Mouse (Mus musculus): ENCODE measurements around the gene Cfap221. TPM values are rescaled to one million over a fixed set of nuclear protein-coding genes. Genes with fewer than 3 reads are reported as not detected.

Gene Cfap221
- polyA plus RNA-seq, 1 experiment: not detected

DNA sequence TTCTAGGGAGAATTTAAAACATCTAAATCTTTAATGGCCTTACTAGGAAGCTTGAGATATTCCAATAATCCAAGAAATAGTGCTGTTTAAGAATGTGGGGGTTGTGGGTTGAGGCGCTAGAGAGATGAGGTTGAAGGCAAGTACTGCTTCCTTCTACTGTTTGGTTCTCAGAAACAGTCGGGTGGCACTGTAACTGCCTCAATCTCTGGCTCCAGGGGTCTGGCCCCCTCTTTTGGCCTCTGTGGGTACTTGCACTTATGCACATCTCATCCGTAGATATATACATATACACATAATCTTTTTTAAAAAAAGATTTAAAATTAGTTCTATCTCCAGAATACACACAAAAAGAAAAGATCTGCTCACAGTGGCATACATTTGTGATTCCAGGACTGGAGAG lies 21.9 kb upstream of the Cfap221 start:
- TF ChIP-seq CTCF (IDR thresholded peaks at IDR 0.05; ENCODE audit: control insufficient read depth, insufficient read depth, low read length) (no peak), POLR2A (IDR thresholded peaks at IDR 0.05; ENCODE audit: borderline replicate concordance, control insufficient read depth, low read depth, low read length) (no peak)
- WGBS: 61% methylated on average over 3 of the region's 3 CpGs
- Histone ChIP-seq H3K4me1 (ENCODE audit: control insufficient read depth, insufficient read depth, low read length) (no peaks in the 10 kb centered on the region; the same call in 1 of the 2 replicates), H3K27ac (ENCODE audit: control insufficient read depth, insufficient read depth, low read depth, low read length, poor library complexity) (no peak overlapping the region), H3K4me3 (replicated peaks; ENCODE audit: control insufficient read depth, low read depth, low read length) (no peak overlapping the region)

DNA sequence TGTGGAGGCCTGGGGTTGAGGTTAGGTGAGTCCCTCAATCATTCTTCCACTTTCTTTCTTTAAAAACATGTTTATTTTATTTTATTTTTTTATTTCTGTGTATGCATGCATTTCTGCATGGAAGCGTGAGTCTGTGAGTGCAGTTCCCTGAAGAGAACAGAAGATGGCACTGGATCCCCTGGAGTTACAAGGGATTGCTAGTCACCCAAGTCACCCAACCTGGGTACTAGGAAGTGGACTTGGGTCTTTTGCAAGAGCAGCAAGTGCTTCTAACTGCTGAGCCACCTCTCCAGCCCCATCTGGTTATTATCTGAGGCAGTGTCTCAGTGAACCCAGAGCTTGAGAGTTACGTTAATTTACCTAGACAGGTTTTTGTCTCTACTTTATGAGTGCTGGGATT lies 19.2 kb upstream of the Cfap221 start:
- TF ChIP-seq CTCF (IDR thresholded peaks at IDR 0.05; ENCODE audit: control insufficient read depth, insufficient read depth, low read length) (no peak), POLR2A (IDR thresholded peaks at IDR 0.05; ENCODE audit: borderline replicate concordance, control insufficient read depth, low read depth, low read length) (no peak)
- no peaks in the 10 kb centered on the region; the same call in 1 of the 2 replicates for H3K4me1 ChIP-seq (ENCODE audit: control insufficient read depth, insufficient read depth, low read length)
- H3K27ac ChIP-seq (ENCODE audit: control insufficient read depth, insufficient read depth, low read depth, low read length, poor library complexity): no peak overlapping the region
- WGBS: 67% methylated on average over 2 of the region's 2 CpGs
- H3K4me3 ChIP-seq (replicated peaks; ENCODE audit: control insufficient read depth, low read depth, low read length): no peak overlapping the region

GRCm38 (mm10) chr1:120013111-120013510 lies 16.1 kb upstream of the Cfap221 start:
- Histone ChIP-seq H3K4me1 (ENCODE audit: control insufficient read depth, insufficient read depth, low read length) (no peaks in the 10 kb centered on the region), H3K4me3 (replicated peaks; ENCODE audit: control insufficient read depth, low read depth, low read length) (no peak overlapping the region), H3K27ac (ENCODE audit: control insufficient read depth, insufficient read depth, low read depth, low read length, poor library complexity) (no peak overlapping the region)
- TF ChIP-seq POLR2A (IDR thresholded peaks at IDR 0.05; ENCODE audit: borderline replicate concordance, control insufficient read depth, low read depth, low read length) (no peak), CTCF (IDR thresholded peaks at IDR 0.05; ENCODE audit: control insufficient read depth, insufficient read depth, low read length) (peak; percentile 60)

DNA sequence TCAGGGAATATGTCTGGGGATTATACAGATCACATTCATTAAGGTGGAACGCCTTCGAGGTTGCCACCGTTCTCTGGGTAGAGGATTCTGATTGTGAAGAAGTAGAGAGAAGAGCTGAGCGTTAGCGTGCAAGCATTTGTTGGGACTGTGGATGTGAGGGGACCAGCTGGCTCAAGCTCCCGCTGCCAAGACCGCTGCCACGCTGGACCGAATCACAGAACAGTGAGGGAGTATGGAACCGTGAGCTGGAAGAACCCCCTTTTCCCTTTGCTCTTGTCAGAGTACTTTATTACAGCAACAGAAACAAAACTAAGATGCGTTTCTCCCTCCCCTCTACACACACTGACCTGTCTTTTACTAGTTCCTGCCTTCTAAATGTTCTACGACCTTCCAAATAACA lies 15.6 kb upstream of the Cfap221 start:
- WGBS: 82% methylated on average over 12 of the region's 12 CpGs
- TF ChIP-seq POLR2A (IDR thresholded peaks at IDR 0.05; ENCODE audit: borderline replicate concordance, control insufficient read depth, low read depth, low read length) (no peak), CTCF (IDR thresholded peaks at IDR 0.05; ENCODE audit: control insufficient read depth, insufficient read depth, low read length) (no peak)

GRCm38 (mm10) chr1:120007851-120008588 lies 11.0 kb upstream of the Cfap221 start:
- TF ChIP-seq POLR2A (IDR thresholded peaks at IDR 0.05; ENCODE audit: borderline replicate concordance, control insufficient read depth, low read depth, low read length) (no peak), CTCF (IDR thresholded peaks at IDR 0.05; ENCODE audit: control insufficient read depth, insufficient read depth, low read length) (no peak)
- H3K4me3 ChIP-seq (replicated peaks; ENCODE audit: control insufficient read depth, low read depth, low read length): no peak overlapping the region
- H3K4me1 ChIP-seq (ENCODE audit: control insufficient read depth, insufficient read depth, low read length): no peaks in the 10 kb centered on the region
- no peak overlapping the region for H3K27ac ChIP-seq (ENCODE audit: control insufficient read depth, insufficient read depth, low read depth, low read length, poor library complexity)
- WGBS: 42% methylated on average over 11 of the region's 11 CpGs

More for the DNA sequence above, 15.6 kb upstream of the Cfap221 start:
- Histone ChIP-seq H3K27ac (ENCODE audit: control insufficient read depth, insufficient read depth, low read depth, low read length, poor library complexity) (no peak overlapping the region), H3K4me1 (ENCODE audit: control insufficient read depth, insufficient read depth, low read length) (no peaks in the 10 kb centered on the region), H3K4me3 (replicated peaks; ENCODE audit: control insufficient read depth, low read depth, low read length) (no peak overlapping the region)

GRCm38 (mm10) chr1:120006844-120007790 lies 10.1 kb upstream of the Cfap221 start, which contains the start of gene Sctr:
Gene Sctr (plus strand): TSS chr1:120006894.
- 7% methylated on average over 39 of the region's 39 CpGs for WGBS
- Histone ChIP-seq H3K4me3 (replicated peaks; ENCODE audit: control insufficient read depth, low read depth, low read length) (no peak within 1 kb of the TSS), H3K4me1 (ENCODE audit: control insufficient read depth, insufficient read depth, low read length) (no peaks in the 10 kb centered on the region), H3K27ac (ENCODE audit: control insufficient read depth, insufficient read depth, low read depth, low read length, poor library complexity) (no peak within 1 kb of the TSS; the same call in 1 of the 2 replicates)
- TF ChIP-seq CTCF (IDR thresholded peaks at IDR 0.05; ENCODE audit: control insufficient read depth, insufficient read depth, low read length) (no peak), POLR2A (IDR thresholded peaks at IDR 0.05; ENCODE audit: borderline replicate concordance, control insufficient read depth, low read depth, low read length) (no peak)

DNA sequence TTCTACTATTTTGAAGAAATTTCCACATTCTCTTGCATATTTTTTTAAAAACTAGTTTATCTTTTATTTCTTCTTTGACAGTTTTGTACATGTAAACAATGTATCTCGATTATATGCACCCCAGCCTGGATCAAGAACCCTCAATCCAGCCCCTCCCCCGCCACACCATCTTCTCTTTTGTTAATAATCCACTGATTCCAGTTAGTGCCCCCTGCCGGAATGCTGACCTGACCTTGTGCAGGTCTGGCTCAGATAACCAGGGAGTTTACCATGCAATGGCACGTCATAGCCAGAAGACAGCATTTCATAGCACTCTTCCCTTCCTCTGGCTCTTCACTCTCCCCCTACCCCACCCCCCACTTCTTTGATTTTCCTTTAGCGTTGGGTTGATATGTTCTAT lies 610 bp upstream of the Cfap221 start:
- Histone ChIP-seq H3K4me3 (replicated peaks; ENCODE audit: control insufficient read depth, low read depth, low read length) (no peak overlapping the region), H3K27ac (ENCODE audit: control insufficient read depth, insufficient read depth, low read depth, low read length, poor library complexity) (no peak overlapping the region), H3K4me1 (ENCODE audit: control insufficient read depth, insufficient read depth, low read length) (no peaks in the 10 kb centered on the region)
- WGBS: 50% methylated on average over 5 of the region's 5 CpGs
- no peak for TF ChIP-seq CTCF (IDR thresholded peaks at IDR 0.05; ENCODE audit: control insufficient read depth, insufficient read depth, low read length)
- no peak for TF ChIP-seq POLR2A (IDR thresholded peaks at IDR 0.05; ENCODE audit: borderline replicate concordance, control insufficient read depth, low read depth, low read length)

DNA sequence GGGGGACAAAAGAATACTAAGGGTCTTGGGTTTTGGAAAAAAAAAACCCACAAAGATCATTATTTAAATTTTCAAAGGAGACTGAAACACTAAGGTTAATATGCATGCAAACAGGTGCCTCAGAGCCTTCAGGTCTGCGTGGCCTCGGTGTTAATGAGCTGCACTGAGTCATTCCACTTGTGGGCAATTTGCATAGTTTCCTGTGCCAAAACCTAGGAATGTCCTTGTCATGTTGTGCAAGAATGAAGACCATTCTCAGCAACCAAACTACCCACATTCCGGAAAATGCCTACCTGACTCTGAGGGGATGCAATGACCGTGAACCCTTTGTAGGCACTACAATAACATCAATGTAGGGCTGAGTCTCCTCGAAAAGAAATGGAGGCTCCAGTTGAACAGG lies 10.5 kb downstream of the Cfap221 start:
- no peak overlapping the region for H3K4me3 ChIP-seq (replicated peaks; ENCODE audit: control insufficient read depth, low read depth, low read length)
- H3K4me1 ChIP-seq (ENCODE audit: control insufficient read depth, insufficient read depth, low read length): no peaks in the 10 kb centered on the region
- H3K27ac ChIP-seq (ENCODE audit: control insufficient read depth, insufficient read depth, low read depth, low read length, poor library complexity): no peak overlapping the region
- WGBS: 80% methylated on average over 5 of the region's 5 CpGs
- TF ChIP-seq POLR2A (IDR thresholded peaks at IDR 0.05; ENCODE audit: borderline replicate concordance, control insufficient read depth, low read depth, low read length): no peak
- no peak for TF ChIP-seq CTCF (IDR thresholded peaks at IDR 0.05; ENCODE audit: control insufficient read depth, insufficient read depth, low read length)

Measured in bone marrow, adult 2 months (tissue).